Mouse (Mus musculus) heart, adult 18-20 months (tissue): ENCODE data around the gene Fkbpl. TPM values are rescaled to one million over a fixed set of nuclear protein-coding genes. Genes with fewer than 3 reads are reported as not detected.

Source experiments
- DNase-seq, 2 experiments: peaks; one replicate each; pipeline ENCODE4 v3.0.0; 2021 to 2022; ENCODE audit warnings: mixed read lengths in 1 of 2
- long read RNA-seq, 2 experiments: library from polyadenylated mRNA; stranded (forward); transcript quantifications; one replicate each; pipeline ENCODE4 v2.0.0; 2021
- total RNA-seq, 2 experiments: library from RNA; stranded (reverse); gene quantifications; 2 replicates each; pipeline ENCODE4 v1.2.3; 2021

Gene Fkbpl
- total RNA-seq = 1 to 10 TPM; 5.8 to 6.5 TPM
- long read RNA-seq, experiment 1, transcript Fkbpl-201 (2 exons, 1,270 nt) = major isoform, 6 of 7 reads
- long read RNA-seq, experiment 1, partial matches to known transcripts = 0 of 7 reads
- long read RNA-seq, experiment 1, other reads (novel, unspliced or antisense) = 0 of 7 reads
- long read RNA-seq, experiment 2, partial matches to known transcripts = 0 of 1 reads
- long read RNA-seq, experiment 2, other reads (novel, unspliced or antisense) = 0 of 1 reads

DNA sequence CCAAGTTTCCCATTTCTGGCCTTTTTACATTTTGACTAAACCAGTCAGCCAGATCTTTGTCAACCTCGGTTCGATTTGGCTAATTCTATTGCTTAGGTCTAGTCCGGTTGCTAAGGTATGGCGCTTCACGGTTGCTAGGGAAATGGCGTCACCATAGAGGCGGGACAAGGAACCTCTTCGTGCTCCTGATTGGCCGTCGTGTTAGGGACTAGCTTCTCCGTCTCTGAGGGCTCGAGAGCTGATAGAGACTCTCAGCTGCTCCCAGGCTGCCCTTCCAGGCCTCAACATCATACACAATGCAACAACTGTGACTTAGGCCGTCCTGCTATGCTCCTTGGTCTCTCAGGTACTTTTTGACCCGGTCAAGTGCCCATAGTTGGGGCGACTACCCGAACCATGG lies at the start of gene Fkbpl:
Gene Fkbpl (plus strand): TSS at position 157 of the 400 bp plus-strand sequence.
- DNase-seq = peak; percentile 98 to 99

DNA sequence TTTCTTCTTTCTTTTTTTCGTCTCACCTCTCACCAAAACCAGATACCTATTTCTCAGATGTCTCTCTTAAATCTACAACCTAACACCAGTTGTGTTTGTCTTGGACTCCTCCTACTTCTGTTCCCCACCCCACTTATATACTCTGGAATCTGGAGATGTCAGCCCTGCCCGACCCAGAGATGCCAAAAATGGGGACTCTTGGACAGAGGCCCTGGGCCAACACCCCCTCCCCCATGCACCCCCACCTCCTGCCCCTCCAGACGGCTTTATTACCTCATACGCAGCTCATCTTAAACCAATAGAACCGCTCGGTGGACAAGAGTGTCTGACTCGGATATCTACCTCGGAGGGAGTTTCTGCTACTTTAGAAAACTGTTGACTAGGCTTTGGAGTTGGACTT lies 48.5 kb upstream of the Fkbpl start:
- DNase-seq = no peak

DNA sequence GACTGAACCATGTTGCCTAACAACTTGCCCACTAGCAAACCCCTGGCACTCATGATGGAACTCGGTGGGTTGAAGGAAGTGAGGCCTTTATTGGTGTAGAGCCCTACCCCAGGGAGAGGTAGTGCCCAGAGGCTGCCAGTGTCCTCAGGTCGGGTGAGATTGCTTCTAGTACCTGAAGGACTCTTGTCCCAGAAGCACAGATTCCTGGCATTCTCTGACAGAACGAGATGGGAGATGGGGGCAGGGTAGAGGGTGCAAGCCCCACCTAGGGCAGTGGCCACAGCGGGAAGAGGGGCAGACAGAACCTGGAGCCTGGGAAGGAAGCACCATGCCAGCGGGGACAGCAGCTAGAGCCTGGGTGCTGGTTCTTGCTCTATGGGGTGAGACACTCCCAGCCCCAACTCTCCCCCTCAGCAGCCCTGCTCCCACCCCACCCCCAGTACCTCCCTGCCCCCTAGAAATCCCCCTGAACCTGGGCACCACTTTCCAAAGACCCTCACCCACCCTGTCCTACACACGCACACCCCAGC lies 46.9 kb upstream of the Fkbpl start, which contains the start of gene Ager:
Gene Ager (plus strand): TSS at position 297 of the 530 bp plus-strand sequence.
- DNase-seq = no peak

DNA sequence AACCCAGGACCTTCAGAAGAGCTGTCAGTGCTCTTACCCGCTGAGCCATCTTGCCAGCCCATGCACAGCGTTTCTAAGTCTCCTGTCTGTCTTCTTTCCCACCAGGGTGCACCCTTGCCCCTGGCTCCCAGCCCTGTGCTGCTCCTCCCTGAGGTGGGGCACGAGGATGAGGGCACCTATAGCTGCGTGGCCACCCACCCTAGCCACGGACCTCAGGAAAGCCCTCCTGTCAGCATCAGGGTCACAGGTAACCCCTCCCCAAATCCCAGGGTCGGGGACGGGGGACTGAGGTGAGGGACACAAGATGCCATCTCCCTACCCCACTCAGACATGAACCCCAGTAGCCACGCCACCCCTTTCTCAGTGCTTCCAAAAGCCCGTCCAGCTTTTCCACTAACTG lies 44.7 kb upstream of the Fkbpl start:
- no peak for DNase-seq

DNA sequence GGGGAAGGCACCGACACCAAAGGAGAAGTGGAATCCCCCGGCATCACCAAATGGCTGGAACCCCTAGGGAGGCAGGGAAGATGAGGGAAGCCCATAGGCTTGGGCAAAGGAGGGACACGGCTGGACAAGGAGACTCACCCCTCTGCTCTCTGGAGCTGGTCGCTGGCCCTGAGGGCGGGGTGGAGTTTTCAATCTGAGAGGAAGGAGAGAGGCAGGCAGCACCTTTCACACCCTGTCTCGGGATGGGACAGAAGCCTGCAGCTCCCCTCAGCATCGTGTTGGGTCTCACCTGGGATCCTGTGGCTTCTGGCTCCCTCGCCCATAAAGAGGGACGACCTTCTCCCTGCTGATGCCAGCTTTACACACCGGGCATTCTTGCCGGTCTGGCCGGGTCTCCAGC lies 42.8 kb upstream of the Fkbpl start:
- no peak for DNase-seq

DNA sequence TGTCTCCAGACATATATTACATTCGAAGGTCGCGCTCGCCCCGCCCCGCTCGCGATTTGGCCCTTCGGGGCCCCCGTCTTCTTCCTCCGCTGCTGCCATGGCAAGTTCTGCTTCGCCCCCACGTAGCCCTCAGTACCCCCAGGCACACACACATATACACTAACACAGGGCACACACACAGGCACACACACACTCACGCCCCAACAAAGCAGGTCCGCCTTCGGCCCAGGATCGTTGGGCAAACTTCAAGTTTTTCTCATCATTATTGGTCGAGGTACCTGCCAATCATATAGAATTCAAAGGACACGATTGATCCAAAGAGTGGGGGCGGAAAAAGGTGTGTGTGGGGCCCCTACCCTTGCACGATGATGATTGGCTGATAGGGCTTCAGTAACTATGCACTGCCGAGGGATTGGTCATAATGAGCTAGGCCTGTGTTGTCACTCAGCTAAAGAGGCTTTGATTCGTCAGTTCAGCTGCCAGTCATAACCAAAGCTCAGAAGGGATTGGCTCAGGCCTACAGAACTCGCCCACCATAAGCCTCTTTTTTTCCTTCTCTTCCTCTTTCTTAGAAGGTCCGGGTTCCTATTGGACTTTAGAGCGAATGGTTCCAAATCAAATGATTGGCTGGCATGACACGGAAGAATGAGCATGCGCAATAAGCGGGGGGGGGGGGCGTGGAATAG lies 41.0 kb upstream of the Fkbpl start, which contains the start of gene Rnf5:
Gene Rnf5 (minus strand): TSS at position 316 of the 686 bp plus-strand sequence.
- peak; percentile 100 for DNase-seq

DNA sequence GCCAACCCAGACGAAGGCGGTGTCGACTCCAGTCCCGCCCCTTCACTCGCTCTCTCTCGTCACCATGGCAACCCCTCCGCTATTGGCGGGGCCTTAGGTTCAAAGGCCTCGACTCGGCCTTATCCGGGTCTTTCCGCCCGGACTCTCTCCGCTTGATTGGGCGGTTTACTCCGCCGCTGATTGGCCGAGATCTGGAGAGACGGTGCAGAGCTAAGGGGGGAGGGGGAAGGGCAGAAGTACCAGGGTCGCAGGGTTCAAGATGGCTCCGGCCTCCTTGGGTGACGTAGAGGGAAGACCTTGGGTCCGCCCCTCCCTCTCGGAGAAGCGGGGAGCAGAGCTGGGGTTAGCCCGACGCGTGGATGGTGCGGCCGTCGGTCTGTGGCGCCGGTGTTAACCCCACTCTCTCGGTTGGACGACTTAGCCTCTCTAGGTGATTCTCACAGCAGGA lies 40.5 kb upstream of the Fkbpl start, which contains the start of gene Agpat1:
Gene Agpat1 (plus strand): TSS at position 202 of the 448 bp plus-strand sequence.
- peak; percentile 98 to 100 for DNase-seq

DNA sequence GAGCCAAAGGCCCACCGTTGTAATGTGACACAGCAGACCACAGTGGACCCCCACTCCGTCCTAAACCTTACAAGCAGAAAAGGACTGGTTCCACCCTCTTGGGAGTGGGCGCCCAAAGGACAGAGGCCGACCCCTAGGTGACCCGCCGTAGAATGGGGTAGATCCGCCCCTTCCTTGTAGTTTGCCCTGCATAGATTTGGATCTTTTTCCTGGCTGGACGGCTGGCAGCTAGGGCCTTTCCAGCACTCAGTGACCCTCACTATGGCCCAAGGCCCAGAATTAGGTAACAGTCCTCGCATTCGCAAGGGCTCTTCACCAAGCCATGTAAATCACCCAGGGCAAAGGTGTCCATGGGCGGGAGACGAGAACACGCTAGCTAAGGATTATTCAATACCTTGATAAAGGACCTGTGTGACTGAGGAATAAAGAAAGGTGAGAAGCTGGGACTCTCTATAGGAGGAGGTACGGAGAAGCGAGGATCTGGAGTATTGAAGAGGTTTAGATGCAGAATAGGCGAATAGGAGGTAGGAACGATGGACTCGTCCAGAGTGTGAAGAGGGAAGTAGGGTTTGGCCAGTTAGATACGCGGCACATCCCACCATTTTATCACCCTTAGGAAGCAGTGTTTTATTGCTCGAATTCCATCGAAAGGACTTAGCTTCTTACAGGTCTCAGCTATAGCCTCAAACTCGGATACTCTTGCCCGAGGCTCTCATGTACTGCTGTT lies 39.9 kb upstream of the Fkbpl start:
- peak in 1 of 2 experiments; percentile 61 for DNase-seq

DNA sequence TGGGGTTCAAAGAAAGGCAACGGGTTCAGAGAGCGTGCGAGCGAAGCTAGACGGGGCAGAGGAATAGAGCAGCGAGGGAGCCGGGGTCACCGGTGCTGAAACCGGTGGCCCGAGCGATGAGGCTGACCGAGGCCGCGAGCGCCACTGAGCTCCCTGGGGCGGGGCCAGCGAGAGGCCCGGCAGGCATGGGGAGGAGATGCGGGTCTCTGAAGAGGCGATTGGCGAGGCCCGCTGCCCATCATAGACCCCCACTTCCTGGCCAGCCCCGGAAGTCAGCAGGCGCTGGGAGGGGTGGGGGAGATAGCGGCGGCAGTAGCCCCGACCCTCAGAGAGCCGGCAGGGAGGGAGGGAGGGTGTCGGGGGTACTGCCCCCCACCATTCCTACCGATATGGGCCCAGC lies 39.0 kb upstream of the Fkbpl start:
- DNase-seq = peak; percentile 97 to 98

DNA sequence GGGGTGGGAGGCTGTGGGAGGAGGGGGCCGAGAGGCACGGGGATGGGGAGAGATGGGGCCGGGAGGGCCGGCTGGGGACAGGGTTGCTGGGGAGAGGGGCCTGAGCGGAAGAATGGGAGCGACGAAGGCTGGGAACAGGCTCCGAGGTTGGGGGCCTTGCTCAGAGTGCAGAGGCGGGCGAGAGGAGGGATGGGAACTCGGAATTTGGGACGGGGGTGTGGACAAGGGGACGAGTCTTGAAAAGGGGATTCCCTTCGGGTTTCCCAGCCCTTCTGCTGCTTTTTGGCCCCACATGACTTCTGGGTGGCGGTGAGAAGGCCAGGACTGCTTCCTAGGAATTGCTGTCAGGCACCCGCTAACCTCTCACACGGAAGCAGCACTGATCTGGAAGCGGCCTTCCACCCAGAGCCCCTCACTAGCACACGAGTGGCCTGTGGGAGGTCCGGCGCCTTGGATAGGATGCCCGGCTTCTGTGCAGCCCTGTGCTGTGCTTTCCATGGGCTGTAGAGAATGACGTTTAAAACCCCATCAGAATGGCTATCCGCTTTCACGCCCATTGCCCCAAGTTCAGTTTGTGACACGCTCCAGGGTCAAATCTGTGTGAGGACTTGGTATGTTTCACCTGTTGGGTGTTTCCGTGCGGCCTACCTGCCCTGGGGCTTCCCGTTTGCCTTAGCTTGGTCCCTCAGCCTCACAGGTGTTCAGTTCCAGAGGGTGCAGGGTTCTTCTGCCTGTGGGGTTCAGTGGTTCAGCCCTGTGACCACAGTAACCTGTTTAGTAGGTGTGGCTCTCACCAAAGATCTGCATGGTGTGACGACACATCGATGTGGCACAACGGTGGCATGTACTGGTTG lies 38.2 kb upstream of the Fkbpl start:
- DNase-seq = no peak

DNA sequence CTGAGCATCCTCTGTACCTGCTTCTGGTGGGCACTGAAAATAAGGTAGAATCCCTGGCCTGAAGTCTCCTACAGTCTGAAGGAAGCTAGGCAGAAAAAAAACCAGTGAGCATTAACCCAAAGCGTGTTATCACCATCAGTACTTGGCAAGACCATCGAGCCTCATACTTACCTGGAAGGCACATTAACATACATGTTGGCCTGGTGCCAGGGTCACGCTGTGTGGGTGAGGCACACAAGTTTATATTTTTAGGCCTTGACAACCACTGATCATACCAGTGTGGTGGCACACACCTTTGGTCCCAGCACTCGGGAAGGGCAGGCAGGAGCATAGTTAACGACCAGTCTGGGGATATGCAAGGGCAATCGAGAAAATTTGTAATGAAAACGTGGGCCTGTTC lies 36.6 kb upstream of the Fkbpl start:
- no peak for DNase-seq

DNA sequence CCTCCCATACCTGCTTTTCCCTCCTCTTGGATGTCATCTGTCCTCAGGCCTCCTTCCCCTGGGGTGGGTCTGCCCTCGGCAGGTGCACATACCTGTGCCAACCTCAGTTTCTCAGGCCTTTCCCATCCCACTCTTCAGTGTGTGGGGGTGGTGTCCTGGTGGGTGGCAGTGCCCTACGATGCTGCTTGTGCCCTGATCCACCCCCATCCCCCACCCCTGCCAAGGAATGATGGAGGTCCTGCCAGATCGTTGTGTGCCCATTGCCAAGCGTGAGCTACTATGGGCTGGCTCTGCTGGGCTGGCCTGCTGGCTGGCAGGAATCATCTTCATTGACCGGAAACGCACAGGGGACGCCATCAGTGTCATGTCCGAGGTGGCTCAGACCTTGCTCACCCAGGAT lies 33.5 kb upstream of the Fkbpl start:
- no peak for DNase-seq

DNA sequence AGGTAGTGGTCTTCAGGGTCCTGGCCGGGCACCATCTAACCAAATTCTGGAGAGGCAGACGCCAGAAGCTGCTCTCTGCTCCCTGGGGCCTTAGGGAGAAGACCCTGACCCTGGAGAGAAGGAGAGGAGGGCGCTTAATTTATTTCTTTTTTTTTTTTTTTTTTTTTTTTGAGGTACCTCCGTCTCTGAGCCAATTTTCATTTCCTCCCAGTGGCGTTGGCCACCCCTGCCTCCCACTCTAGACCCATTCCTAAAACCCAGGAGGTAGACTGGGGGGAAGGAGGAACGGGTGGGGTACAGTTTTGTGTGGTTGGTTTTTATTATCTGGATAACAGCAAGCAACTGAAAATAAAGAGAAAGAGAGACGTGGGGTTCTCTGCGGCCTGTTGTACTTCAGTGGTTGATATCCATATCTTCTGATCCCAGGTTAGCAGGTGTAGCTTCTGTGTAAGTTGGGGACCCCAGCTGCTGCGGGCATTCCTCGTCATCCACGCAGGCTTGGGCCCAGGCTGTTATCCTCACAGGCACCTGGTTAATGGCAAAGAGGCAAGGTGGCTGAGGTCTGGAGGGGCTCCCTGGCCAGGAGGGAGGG lies 31.4 kb upstream of the Fkbpl start:
- DNase-seq = no peak

DNA sequence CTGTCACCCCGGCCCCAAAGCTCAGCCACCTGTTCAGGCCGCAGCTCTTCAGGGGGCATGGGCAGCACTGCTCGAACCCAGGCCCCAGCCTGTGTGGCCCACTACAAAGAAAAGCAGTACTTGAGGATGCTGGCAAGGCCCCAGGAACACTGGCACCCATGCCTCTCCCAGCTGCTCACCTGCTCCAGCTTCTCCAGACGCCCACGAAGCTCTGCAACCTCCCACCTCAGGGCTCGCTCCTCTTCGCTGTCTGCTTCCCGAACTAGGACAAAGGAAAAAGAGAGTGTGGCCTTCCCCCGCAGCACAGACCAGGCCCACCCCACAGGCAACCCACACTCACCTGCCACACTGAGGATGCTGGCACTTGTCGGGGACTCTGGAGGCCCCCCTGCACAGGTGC lies 30.7 kb upstream of the Fkbpl start:
- no peak for DNase-seq

DNA sequence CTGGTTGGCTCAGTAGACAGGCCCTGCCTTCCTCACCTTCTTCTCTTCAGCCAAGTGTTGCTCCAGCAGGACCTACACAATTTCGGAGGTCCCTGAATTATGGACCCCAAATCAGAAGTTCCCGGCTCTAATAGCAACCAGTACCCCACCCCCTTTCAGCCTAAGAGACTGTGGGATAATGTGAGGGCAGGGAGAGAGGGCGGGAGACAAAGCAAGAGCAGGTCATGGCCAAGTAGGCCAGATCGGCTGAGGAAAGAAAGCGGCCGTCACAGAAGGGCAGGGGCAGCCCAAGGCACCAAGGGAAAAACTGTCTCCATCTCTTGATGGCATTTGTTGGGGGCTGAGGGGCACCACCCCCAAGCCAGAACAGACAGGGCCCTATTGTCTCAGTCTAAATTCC lies 28.7 kb upstream of the Fkbpl start, which contains the start of gene Egfl8:
Gene Egfl8 (minus strand): TSS at position 101 of the 400 bp plus-strand sequence.
- no peak for DNase-seq

DNA sequence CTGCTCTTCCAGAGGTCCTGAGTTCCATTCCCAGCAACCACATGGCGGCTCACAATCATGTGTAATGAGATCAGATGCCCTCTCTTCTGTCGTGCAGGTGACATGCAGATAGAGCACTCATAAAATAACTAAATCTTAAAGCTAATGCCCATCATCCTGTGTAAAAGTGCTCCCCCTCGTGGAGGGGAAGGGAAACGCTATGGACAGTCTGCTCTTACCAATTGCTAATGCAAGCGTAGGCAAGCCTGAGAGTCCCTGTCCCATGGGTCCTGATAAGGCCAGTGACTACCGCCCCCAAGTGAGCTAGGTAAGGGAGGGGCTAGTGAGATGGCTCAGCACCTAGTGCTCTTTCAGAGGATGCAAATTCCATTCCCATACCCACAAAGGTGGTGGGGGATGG lies 25.6 kb upstream of the Fkbpl start:
- DNase-seq = peak; percentile 71 to 89

DNA sequence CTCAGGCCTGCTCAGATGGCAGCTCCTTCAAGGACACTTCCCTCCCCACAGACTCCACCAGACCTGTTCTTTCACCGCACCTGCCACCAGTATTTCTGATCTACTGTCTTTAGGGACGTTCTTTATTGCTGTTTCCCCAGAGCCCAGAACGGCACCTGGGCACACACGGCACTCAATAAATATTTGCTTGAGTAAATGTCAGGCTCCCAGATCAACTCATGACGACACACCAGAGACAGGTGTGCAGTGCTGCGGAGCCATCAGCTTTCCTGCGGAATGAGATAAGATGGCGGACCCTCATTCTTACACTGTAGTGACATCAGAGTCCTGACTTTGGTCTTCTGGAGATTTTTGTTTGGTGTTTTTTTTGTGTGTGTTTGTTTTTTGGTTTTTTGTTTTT lies 23.6 kb upstream of the Fkbpl start:
- DNase-seq = no peak

DNA sequence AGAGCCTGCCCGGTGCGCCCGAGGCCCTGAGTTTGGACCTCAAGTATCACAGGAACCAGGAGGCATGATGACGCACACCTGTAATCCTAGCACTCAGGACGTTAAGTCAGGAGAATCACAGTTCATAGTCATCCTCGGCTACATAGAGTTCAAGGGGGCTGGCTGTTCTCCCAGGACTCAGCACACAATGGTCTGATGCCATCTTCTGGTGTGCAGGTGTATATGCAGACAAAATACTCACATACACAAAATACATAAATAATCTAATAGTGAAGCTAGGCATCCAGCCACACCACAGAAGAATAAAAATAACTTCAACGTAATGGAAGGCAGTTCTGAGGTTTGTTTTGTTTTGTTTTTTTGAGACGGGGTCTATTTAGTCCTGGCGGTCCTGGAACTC lies 21.4 kb upstream of the Fkbpl start:
- no peak for DNase-seq

DNA sequence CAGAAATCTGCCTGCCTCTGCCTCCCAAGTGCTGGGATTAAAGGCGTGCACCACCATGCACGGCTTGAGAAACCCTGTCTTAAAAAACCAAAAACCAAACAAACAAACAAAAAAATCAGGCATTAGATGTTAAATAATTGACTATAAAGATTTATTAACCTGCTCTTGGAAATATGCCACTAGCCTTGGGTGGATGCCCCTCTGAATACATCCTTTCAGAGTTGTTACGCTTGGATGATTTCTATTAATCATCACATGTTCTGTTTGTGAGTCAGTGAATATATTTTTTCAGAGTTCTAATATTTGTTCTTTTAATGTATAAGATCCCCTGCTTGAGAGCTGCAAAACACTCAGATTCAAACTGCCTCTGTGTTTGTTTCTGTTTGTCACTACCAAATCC lies 19.6 kb upstream of the Fkbpl start:
- DNase-seq = no peak

DNA sequence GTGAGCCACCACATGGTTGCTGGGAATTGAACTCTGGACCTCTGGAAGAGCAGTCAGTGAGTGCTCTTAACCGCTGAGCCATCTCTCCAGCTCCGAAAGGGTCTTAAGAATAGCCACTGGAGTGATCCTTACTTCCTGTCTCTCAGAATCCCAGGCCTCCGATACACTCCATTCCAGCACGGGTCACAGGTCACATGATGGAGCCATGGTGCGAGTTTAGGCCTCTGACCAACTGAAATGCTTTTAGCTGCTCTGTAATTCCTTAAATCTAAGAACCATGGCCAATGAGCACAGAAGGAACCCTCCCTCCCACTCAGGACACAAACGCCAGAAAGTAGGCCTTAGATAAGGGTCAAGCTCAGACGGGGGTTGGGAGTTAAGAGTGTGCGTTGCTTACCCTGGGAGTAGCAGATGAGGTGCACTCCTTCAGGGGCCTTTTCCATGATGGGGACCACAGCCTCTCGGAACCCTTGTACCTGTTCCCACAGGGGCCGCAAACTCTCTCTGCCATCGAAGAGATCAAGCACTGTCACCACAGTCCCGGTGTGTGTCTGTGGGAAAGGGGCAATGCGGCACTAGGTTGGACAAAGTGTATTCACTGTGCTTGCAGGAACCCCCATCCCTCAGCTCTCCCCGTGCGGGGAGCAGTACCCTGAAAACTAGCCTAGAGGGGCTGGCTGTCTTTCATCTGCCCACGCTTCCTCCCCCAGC lies 18.3 kb upstream of the Fkbpl start:
- no peak for DNase-seq

DNA sequence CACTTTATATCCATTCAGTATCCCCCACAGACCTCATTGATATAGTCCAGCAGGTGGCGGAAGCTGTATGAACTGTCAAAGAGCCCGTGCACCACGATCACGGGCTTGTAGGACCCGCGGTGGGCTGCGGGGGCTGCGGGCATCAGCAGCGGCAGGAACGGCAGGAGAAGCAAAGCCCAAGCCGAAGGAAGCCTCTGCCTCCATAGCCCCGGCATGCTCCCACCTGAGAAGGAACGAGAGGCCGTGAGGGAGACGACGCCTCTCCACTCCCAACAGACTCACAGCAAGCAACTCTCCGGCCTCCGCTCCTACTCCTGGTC lies 17.8 kb upstream of the Fkbpl start:
- DNase-seq = no peak
